Mouse (Mus musculus): ENCODE results near the gene Msrb1.
"Not testable (repeated sequence)": the region's sequence is repeated elsewhere in the genome, so short reads cannot be mapped to it uniquely, and the experiment has no call there.

Gene Msrb1

GRCm38 (mm10) chr17:24736330-24737051 lies at the start of gene Msrb1:
Gene Msrb1, plus strand, starts transcription at chr17:24736642.
- DNase-seq = peak; percentile 96

- peak; percentile 64 for DNase-seq
Measured at GRCm38 (mm10) chr17:24687146-24687595, 49.3 kb upstream of the Msrb1 start.

- DNase-seq = no peak
Measured at GRCm38 (mm10) chr17:24687599-24687998, 48.8 kb upstream of the Msrb1 start.

- DNase-seq = no peak
Measured at GRCm38 (mm10) chr17:24689251-24690081, 47.0 kb upstream of the Msrb1 start, which contains the start of gene Syngr3. Gene Syngr3, minus strand, starts transcription at chr17:24689955.

GRCm38 (mm10) chr17:24692385-24692784 lies 44.1 kb upstream of the Msrb1 start:
- no peak for DNase-seq

DNA sequence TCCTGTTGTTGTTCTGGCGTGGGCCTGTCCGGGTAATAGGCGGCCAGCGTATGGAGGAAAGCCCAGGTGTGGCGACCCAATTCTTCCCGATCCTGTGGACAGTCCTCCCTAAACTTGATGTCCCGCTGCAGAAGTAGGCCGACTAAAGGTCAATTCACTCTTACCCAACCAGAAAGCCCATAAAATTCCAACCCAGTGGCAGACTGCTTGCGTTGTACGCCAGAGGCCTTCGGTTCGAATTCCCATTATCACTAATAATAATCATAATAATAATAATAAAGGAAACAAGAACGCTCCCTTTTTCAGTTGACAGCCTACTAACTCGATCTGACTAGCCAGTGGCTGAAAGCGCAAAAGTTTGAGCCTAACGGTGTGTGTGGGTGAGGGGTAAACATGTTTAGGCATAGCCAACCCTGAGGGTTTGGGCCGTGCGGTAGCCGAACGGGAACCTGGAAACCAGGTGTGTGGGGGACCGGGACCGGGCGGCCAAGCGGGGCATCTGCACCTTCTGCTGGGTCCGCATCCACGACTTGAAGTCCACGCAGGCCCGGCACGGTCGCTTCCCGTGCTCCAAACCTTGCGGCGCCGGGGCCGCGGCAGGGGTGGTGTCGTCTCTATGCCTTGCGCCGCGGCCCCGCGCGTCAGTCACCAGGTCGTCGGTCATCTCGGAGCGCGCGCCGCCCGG lies 41.0 kb upstream of the Msrb1 start:
- DNase-seq = no peak

DNA sequence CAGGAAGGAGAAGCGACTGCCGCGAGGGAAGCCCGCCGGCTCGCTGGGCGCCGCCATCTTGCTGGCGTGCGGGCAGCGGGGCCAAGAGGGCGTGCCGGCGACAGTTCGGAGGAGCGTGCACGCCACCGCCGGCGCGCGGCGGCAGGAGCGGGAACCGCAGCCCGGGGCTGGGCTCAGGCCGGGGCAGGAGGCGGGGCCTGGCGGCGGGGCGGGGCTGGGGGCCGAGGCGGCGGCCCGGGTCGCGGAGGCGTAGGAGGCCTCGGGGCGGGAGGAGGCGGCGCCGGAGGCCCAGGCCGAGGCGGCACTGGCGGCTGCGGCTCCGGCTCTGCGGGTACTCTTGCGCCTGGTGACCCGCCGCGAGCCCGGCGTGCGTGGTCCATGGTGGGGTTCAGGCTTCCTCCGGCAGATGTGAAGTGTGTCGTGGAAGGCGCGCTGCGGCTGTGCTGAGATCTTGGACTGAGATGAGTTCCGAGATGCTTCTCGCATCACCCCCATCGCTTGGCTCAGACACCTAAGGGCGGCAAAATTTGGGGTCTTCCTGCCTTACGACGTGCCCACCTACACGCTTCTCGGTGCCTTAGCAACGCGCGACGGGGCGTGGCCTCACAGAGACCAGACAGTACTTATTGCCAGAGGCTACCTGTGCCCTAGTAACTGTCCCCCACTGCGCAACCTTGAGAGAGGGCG lies 40.3 kb upstream of the Msrb1 start, which contains the start of the genes Gfer and Noxo1:
Gfer (minus strand) TSS at position 146 of the 687 bp plus-strand sequence.
Noxo1 (plus strand) TSS at position 224 of the 687 bp plus-strand sequence.
- DNase-seq = peak; percentile 89

GRCm38 (mm10) chr17:24697985-24698384 lies 38.5 kb upstream of the Msrb1 start:
- no peak for DNase-seq

- no peak for DNase-seq
Measured at GRCm38 (mm10) chr17:24698715-24699114, 37.7 kb upstream of the Msrb1 start.

GRCm38 (mm10) chr17:24699473-24699872 lies 37.0 kb upstream of the Msrb1 start:
- DNase-seq = no peak

DNA sequence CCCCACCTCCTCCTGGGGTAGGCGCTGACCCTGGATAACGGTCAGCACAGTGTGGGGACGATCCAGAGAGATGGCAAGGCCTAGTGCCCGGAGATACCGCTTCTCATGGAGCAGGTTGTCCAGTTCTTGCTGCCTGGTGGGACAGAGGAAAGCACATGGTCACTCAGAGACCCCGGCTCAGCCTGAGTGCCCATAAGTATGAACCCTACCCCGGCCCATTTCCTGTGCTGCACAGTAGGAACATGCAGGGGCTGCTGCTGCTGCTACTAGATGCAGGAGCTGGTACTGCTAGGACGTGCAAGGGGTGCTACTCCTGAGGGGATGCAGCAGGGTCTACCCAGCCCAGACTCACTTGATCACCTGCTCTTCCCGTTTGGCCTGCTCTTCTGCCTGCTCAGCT lies 35.2 kb upstream of the Msrb1 start:
- no peak for DNase-seq

GRCm38 (mm10) chr17:24705821-24706220 lies 30.6 kb upstream of the Msrb1 start:
- DNase-seq = no peak

GRCm38 (mm10) chr17:24706982-24707800 lies 29.3 kb upstream of the Msrb1 start, which contains the start of gene Tbl3:
Gene Tbl3, minus strand, starts transcription at chr17:24707660.
- peak; percentile 95 for DNase-seq

DNA sequence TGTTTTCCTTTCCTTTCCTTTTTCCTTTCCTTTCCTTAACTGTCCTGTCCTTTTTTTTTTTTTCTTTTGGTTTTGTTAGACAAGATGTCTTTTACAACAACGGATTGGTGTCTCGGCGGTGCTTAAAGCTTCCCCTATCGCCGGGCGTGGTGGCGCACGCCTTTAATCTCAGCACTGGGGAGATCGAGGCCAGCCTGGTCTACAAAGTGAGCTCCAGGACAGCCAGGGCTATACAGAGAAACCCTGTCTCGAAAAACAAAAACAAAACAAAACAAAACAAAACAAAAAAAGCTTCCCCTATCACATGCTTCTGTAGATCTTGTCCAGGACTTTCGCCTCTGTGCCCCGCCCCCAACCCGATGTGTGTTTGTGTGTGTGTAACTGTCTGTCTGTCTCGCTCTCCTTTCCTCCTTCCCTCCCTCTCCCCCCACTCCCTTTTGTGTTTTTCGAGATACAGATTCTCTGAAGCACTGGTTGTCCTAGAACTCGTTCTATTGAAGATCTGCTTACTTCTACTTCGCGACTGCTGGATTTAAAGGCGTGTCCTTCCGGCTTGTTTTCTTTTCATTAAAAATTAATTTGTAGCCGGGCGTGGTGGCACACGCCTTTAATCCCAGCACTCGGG lies 28.5 kb upstream of the Msrb1 start:
- DNase-seq = no peak

DNA sequence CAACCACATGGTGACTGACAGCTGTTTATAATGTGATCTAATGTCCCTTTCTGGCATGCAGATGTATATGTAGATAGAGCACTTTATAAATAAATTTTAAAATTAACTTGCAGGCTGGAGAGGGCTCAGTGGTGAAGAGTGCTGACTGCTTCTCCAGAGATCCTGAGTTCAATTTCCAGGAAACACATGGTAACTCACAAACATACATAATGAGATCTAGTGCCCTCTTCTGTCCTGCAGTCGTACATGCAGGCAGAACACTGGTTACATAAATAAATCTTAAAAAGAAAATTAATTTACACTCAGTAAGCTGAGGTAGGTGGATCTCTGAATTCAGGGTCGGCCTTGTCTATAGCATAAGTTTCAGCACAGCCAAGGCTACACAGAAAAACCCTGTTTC lies 27.8 kb upstream of the Msrb1 start:
- DNase-seq = no peak

GRCm38 (mm10) chr17:24715556-24715955 lies 20.9 kb upstream of the Msrb1 start:
- no peak for DNase-seq

DNA sequence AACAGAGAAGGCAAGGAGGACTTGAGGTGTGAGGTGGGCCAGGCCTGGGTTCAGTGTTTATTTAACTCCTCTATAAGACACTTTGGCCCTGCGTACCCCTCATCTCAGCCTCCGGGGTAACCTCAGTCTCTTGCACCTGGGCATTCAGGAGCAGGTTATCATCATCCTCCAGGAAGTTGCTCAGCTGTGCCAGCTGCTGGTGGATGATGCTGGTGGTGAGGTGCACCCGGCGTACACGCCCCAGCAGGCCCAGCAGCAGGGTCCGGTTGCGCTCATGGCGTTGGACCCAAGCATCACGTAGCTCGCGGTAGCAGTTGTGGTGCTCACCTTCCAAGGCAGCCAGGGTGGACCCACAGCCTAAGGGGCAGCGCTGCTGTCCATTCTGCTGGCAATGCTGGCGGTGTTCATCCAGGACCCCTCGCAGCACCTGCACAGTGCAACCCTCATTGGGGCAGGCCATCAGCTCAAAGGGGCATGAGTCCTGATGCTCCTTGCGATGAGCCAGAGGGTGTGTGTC lies 20.2 kb upstream of the Msrb1 start:
- no peak for DNase-seq

DNA sequence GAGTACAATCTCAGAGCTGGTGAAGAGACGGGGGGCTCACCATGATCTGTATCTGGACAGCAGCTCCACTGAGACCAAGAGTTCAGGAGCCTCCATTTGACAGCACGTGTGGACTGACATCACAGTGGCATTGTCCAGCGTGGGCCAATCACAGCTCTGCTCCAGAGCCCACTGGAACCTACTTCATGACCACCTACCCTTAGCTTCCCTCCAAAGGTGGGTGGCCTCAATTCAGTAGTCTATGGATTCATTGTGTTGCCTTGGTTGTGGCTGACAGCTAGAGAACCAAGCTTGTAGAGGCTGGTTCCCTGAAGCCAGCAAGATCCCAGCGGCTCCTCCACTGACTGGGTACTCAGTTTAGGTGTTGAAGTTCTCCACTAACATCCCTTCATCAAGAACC lies 18.5 kb upstream of the Msrb1 start, which contains the start of the genes Rnf151 and Rps2:
Rnf151 (minus strand) TSS at position 121 of the 400 bp plus-strand sequence.
Rps2 (plus strand) TSS at position 174 of the 400 bp plus-strand sequence.
- no peak for DNase-seq

DNA sequence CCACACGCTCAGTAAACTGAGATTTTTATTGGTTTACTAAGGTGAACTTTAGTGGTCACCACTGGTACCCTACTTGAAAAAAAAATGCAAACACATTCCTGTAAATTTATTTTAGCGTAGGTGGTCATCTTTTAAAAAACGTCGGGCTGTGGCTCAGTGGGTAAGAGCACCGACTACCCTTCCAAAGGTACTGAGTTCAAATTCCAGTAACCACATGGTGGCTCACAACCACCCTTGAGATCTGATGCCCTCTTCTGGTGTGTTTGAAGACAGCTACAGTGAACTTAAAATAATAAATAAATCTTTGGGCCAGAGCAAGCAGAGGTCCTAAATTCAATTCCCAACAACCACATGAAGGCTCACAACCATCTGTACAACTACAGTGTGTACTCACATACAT lies 17.5 kb upstream of the Msrb1 start:
- not testable (repeated sequence) for DNase-seq

- peak; percentile 98 for DNase-seq
Measured at GRCm38 (mm10) chr17:24719494-24720222, 16.8 kb upstream of the Msrb1 start.

All from lung, postnatal 14 days (tissue).